Mouse (Mus musculus) thymus, postnatal 4 days (tissue): ENCODE measurements around the gene Aco2.

Source experiments
- DNase-seq: peaks from one replicate; pipeline ENCODE4 v3.0.0; 2021

Aco2 gene

GRCm38 (mm10) chr15:81872262-81873136, at the start of gene Aco2:
Gene Aco2, plus strand, starts transcription at chr15:81872309.
- DNase-seq = peak; percentile 99

DNA sequence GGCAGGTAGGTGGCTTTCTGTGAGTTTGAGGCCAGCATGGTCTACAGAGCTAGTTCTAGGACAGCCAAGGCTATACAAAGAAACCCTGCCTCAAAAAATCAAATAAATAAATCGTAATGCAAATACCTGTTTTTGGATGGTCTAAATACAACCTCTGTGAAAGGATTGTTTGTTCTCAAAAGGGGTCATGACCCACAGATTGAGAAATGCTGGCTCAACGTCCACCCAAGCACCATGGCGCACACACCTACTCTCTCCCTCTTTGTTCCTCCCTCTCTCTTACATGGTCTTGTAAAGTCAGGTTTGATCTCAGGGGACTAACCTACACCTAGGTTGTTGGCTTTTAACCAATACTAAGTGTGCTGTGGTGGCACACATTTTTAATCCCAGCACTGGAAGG, 49.5 kb upstream of the Aco2 start:
- DNase-seq = no peak

GRCm38 (mm10) chr15:81824832-81825231, 47.3 kb upstream of the Aco2 start:
- DNase-seq = no peak

DNA sequence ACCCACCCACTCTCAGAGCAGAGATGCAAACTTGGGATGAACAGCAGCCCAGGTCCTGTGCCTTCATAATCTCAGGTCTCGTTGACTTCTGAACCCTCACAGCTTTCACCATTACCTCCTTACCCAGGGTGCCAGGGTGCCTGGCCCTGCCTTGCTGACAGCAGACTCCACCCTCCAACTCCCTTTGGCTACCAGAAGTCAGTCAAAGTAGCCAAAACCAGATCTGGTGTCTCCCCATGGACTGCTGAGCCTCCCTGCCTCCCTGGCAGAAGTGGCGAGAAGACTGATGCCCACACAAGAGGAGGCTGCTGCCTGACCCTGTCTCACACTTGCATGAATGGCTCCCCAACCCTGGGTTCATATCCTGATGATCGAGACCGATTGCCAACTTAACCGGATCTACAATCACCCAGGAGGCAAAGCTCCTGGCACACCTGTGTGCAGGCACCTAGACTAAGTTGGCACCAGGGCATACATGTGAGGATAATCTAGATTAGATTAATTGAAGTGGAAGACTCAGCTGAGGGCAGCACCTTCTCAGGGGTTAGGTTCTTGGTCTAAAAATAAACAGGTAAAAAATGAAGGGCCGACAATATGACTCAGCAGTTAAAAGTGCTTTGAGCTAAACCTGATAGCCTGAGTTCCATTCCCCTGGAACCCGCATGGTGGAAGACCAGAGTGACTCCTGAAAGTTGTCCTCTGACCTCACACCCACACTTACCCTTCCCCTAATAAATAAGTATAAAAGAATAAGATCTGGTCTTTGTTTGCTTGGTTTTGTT, 43.5 kb upstream of the Aco2 start:
- no peak for DNase-seq

- DNase-seq = no peak
Measured at GRCm38 (mm10) chr15:81829208-81829580, 42.9 kb upstream of the Aco2 start.

- no peak for DNase-seq
Measured at GRCm38 (mm10) chr15:81830530-81830929, 41.6 kb upstream of the Aco2 start.

GRCm38 (mm10) chr15:81831136-81831825, 40.8 kb upstream of the Aco2 start:
- DNase-seq = peak; percentile 96

GRCm38 (mm10) chr15:81832219-81832618, 39.9 kb upstream of the Aco2 start:
- no peak for DNase-seq

- no peak for DNase-seq
Measured at GRCm38 (mm10) chr15:81833481-81833880, 38.6 kb upstream of the Aco2 start.

DNA sequence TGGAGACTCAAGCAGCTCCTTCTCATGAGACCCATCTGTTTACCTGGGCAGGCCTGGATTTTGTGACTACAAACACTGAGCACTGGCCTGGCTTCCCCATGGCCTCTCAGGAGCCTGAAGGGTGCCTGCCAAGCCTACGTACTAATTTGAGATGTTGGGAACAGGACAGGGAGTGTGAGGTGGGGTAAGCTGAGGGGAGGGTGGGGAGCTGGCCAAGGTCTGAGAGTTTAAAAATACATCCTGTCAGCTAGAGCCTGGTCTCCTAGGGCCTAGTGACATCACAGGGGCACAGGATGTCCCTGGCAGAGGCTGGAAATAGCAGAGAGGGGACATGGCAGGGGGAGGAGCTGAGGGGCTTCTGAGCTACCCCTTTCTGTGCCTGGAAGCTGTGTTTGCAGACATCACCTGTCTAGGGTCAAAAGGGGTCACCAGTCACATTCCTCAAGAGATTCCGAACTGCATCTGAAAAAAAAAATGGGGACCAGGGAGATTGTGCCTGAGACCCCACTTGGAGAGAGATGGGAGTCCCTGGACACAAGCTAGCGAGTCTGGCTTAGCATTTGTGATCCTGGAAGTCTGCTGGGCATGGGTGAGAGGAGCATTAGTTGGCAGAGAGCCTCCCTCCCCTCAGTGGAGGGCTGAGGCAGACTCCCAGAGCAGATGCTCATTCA, 37.8 kb upstream of the Aco2 start:
- no peak for DNase-seq

- DNase-seq = no peak
Measured at GRCm38 (mm10) chr15:81835007-81835880, 36.9 kb upstream of the Aco2 start.

GRCm38 (mm10) chr15:81836124-81836821, 35.8 kb upstream of the Aco2 start:
- DNase-seq = no peak

DNA sequence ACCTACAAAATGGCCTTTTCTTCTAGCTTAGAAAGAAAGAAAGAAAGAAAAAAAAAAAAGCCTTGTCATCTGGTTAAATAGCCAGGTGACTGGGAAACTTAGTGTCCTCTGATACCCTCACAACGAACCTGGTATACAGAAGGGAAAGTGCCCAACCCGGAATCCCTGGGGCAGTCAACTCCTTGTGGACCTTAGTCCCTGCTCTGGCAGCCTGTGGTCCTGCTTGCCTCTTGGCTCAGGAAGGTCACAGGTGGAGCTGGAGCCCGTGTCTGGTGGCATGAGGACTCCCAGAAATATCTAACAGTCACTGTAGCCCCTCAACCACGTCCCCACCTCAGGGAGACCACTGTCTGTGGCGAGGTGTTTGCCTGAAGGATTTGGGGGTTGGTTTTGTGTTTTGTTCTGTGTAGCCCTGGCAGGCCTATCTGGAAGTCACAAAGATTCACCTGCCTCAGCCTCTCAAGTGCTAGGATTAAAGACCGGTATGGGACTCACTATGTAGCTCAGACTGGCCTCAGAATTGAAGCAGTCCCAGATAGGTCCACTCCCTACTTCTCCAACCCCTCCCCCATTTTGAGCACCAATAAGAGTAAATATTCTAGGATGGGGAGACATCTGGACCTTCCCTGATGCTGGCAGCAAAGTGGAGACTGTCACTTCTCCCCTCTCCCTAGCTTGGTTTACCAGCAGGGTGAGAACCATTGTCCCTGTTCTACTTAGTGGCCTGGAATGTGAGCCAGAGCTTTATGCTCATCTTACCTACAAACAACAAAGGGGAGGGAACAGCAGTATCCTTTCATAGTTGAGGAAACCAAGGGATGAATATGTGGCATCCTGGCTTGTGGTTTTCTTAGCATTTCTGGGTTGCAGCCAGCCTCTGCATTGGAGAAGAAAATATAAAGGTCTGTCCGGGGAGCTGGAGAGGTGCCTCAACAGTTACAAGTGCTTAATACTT, 34.9 kb upstream of the Aco2 start:
- DNase-seq = no peak

- no peak for DNase-seq
Measured at GRCm38 (mm10) chr15:81838554-81839235, 33.4 kb upstream of the Aco2 start.

DNA sequence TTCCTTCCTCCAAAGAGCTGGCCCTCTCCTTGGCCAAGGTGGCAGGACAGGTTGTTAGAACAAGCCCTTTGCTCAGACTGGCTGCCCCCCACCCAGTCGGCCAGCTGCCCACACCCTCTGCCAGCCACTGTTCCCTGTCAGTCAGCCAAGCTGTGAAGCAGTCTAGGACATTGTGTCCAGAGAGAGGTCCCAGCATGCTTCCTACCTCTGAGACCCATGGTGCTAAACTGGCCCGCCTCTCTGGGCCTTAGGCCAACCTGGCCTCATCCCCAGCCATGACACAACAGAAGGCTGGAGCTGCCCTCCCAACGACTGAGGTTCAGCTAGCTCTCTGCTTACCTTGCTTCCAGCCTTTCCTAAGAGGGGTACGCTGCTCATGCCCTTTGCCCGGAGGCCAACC, 32.5 kb upstream of the Aco2 start:
- DNase-seq = no peak

GRCm38 (mm10) chr15:81840306-81840705, 31.8 kb upstream of the Aco2 start:
- DNase-seq = no peak

DNA sequence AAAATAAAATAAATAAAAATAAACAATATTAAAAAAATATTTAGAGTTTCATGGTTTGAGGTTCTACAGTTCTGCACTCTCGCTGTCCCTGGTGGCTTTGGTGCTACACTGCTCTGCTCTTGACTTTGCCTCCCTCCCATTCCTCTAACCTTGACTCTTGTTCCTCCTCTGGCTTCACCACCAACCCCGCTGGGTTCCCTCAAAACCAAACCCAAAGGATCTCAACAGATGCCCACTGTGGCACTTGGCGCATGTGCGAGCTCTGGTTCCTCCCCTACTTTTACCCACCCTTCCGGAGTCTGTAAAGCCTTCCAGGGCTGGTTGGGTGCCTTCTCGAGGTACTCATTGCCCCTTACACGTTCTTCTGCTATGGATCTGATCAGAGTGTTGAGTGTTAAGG, 29.8 kb upstream of the Aco2 start:
- no peak for DNase-seq

DNA sequence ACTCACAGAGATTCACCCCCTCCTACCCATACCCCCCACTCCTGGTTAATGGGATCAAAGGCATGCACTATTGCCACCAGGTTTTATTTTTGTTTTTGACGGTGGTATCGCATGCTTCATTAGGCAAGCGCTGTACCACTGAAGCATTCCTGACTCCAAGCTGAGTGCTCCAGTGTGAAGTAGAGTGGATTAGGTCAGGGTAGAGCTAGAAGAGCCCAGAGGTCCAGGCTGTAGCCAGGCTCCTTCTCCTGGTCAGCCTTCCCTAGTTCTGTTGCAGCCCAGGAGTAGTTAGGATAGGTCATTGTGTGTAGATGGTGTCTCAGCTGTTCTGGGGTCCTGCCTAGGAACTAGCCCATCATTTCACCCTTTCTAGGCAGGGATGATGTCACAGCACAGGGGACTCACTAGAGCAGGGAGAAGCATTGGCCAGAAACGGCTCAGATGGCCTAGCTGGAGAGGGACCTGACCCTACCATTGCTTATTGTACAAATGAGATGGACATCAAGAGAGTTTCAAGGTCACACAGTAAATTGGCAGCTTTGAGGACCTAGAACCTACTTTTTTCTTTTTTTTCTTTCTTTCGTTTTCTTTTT, 27.0 kb upstream of the Aco2 start:
- DNase-seq = no peak

DNA sequence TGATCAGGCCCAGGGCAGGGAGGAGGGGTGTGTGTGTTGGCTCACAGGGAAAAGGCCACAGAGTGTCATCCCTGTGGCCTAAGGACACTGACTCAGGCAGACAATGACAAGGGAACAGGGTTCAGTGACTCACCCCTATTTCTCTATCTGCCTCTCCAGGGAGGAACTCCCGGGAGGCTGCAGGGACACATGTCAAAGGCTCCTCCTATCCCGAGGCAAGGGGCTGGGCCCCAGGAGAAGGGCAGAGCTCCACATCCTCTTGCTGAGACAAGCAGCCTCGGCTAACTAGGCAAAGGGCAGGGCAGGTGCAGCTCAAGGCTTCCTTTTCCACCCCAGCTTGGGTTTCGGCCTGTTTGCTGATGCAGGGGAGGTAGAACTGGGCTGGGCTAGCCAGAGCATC, 26.4 kb upstream of the Aco2 start:
- DNase-seq = no peak
